Mouse (Mus musculus) spleen, postnatal 10 days (tissue): ENCODE measurements around the gene Fibin.

Experiments
- DNase-seq, 2 experiments: peaks; one replicate each; pipeline ENCODE4 v3.0.0; 2021 to 2022; ENCODE audit warnings: low spot score in 2 of 2

The Fibin gene

GRCm38 (mm10) chr2:110314074-110314473 lies 48.9 kb downstream of the Fibin start:
- no peak for DNase-seq

GRCm38 (mm10) chr2:110313305-110313824 lies 49.6 kb downstream of the Fibin start:
- no peak for DNase-seq
